Mouse (Mus musculus): ENCODE data around the gene Spata48. TPM values are rescaled to one million over a fixed set of nuclear protein-coding genes. Genes with fewer than 3 reads are reported as not detected.

Gene Spata48
- polyA plus RNA-seq, 1 experiment from 2014 or later = 0.11 TPM

DNA sequence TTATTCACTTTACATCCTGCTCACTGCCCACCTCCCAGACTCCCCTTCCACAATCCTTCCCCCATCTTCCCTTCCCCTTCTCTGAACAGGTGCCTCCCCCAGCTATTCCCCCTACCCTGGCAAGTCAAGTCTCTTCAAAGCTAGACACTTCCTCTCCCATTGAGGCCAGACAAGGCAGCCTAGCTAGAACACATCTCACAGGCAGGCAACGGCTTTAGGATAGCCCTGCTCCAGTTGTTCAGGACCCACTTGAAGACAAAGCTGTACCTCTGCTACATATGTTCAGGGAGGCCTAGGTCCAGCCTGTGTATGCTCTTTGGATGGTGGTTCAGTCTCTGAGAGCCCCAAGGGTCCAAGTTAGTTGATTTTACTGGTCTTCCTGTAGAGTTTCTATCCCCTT is 94.3 kb downstream of the Spata48 start:
- Histone ChIP-seq H3K4me2 (ENCODE audit: low read length) (no peak overlapping the region), H3K4me1 (ENCODE audit: control insufficient read depth, insufficient read depth, low read depth, low read length) (no peaks in the 10 kb centered on the region), H3K27ac (ENCODE audit: low read depth, low read length) (no peak overlapping the region), H3K4me3 (ENCODE audit: low read length) (no peak overlapping the region), H3K9me3 (ENCODE audit: control insufficient read depth, low read length) (no peaks in the 10 kb centered on the region), H3K27me3 (replicated peaks; ENCODE audit: control insufficient read depth, insufficient read depth, low read length) (no peaks in the 10 kb centered on the region), H3K36me3 (ENCODE audit: control insufficient read depth, insufficient read depth, low read length) (no peaks in the 10 kb centered on the region), H3K9ac (ENCODE audit: low read depth, low read length) (no peak overlapping the region)
- no peak for ATAC-seq
- 81% methylated on average over 1 of the region's 1 CpGs for WGBS

DNA sequence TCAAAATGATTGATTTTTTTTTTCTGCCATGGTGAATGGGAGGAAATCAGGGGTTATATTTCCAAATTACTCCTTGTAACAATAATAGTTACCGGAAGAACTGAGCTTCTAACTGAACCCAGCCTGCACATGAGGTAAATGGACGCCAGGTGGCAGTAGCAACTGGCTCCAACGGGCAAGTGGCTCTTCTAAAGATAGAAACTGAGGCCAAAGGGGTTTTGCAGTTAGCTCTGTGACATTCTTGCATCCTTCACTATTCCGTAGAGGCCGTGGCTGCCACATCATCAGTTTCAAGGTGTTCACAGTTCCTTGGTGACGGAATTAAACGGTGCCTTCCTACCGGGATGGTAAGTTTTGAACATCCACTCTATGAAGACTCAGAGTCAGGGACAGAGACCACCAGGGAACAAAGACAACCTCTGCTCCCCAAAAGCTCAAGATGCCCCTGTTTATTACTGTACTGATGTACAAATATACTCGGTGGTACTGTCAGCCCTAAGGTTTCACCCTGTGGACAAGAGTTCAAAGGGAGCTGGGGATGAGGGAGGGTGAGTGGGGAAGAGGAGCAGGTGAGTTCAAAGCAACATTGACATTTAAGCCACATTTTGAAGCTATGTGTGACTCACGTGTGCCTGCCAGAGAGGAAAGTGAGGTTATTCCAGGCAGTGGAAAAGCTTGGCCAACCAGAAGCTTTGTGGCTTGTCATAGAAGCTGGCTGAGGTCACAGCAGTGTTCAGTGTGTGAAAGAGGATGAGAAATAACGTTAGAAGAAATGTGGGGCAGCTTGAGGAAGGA is 95.5 kb downstream of the Spata48 start:
- H3K36me3 ChIP-seq (ENCODE audit: control insufficient read depth, insufficient read depth, low read length) = no peaks in the 10 kb centered on the region
- no peaks in the 10 kb centered on the region for H3K27me3 ChIP-seq (replicated peaks; ENCODE audit: control insufficient read depth, insufficient read depth, low read length)
- H3K4me2 ChIP-seq (ENCODE audit: low read length) = no peak overlapping the region
- H3K4me1 ChIP-seq (ENCODE audit: control insufficient read depth, insufficient read depth, low read depth, low read length) = no peaks in the 10 kb centered on the region
- no peaks in the 10 kb centered on the region for H3K9me3 ChIP-seq (ENCODE audit: control insufficient read depth, low read length)
- 49% methylated on average over 11 of the region's 11 CpGs for WGBS
- ATAC-seq = no peak
- H3K9ac ChIP-seq (ENCODE audit: low read depth, low read length) = no peak overlapping the region
- no peak overlapping the region for H3K4me3 ChIP-seq (ENCODE audit: low read length)
- H3K27ac ChIP-seq (ENCODE audit: low read depth, low read length) = no peak overlapping the region

DNA sequence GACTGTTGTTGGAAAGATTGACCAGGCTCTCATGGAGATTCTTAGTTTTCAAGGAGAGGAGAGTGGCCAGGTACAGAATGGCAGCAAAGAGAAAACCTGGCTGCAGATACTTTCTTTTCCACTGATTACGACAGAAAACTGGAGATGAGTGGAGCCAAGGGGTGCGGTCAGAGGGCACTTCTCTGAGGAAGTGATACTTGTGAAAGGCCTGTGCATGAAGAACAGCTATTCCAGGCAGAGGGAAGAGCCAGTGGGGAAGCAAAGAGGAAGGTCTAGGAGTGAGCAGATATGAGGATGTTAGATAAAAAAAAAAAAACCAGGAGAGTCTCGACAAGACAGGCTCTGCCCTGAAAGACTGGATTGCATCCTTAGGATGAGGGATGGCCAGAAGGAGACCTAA is 96.8 kb downstream of the Spata48 start:
- Histone ChIP-seq H3K27me3 (replicated peaks; ENCODE audit: control insufficient read depth, insufficient read depth, low read length) (no peaks in the 10 kb centered on the region), H3K9ac (ENCODE audit: low read depth, low read length) (no peak overlapping the region), H3K36me3 (ENCODE audit: control insufficient read depth, insufficient read depth, low read length) (no peaks in the 10 kb centered on the region), H3K4me1 (ENCODE audit: control insufficient read depth, insufficient read depth, low read depth, low read length) (no peaks in the 10 kb centered on the region), H3K27ac (ENCODE audit: low read depth, low read length) (no peak overlapping the region), H3K4me3 (ENCODE audit: low read length) (no peak overlapping the region), H3K9me3 (ENCODE audit: control insufficient read depth, low read length) (no peaks in the 10 kb centered on the region), H3K4me2 (ENCODE audit: low read length) (no peak overlapping the region)
- 72% methylated on average over 3 of the region's 3 CpGs for WGBS
- ATAC-seq = no peak

DNA sequence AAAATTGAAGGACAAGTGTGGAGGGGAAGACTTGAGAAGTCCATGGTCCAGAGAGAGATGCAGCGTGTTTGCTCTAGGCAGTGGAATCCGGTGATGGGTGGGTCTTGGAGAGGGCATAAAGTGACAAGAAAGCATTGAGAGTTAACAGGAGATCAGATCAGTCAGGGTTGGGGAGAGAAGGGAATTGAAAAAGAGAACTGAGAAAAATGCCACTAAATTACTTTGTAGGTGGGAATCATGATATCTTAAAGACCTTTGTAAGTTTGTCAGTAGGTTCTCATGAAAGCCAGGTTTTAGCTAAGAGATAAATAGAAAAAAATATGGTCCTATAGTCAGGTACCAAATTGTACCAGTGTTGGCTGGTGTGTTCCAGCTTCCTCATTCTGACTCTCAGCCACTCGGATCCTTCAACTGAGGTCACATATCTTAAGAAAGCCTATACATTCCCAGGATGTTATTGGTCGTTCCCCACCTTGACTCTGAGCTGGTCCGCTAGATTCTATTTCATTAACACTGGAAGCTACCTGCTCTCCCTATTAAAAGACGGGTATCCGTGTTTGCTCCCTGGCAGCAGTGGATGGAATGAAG is 97.3 kb downstream of the Spata48 start:
- Histone ChIP-seq H3K9ac (ENCODE audit: low read depth, low read length) (no peak overlapping the region), H3K4me1 (ENCODE audit: control insufficient read depth, insufficient read depth, low read depth, low read length) (no peaks in the 10 kb centered on the region), H3K4me3 (ENCODE audit: low read length) (no peak overlapping the region), H3K27me3 (replicated peaks; ENCODE audit: control insufficient read depth, insufficient read depth, low read length) (no peaks in the 10 kb centered on the region), H3K36me3 (ENCODE audit: control insufficient read depth, insufficient read depth, low read length) (no peaks in the 10 kb centered on the region), H3K4me2 (ENCODE audit: low read length) (no peak overlapping the region), H3K9me3 (ENCODE audit: control insufficient read depth, low read length) (no peaks in the 10 kb centered on the region), H3K27ac (ENCODE audit: low read depth, low read length) (no peak overlapping the region)
- 91% methylated on average over 7 of the region's 7 CpGs for WGBS
- no peak for ATAC-seq

DNA sequence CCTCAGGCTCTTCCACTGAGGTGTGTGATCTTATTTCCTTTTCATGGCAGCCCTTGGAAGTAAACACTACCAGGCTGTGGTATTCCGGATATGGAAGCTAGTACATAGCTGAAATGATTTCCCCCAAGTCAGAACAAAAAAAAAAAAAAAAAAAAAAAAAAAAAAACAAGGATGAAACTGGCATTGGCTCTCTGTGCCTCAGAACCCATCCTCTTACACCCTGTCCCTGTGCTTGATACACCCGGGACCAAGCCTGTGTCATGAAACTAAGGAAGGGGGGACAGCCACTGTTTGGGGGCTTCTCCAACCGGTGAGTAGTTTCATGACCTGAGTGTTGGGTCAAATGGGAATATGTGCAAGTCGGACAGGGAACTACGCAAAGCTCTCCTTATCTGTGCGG is 99.2 kb downstream of the Spata48 start:
- Histone ChIP-seq H3K4me3 (ENCODE audit: low read length) (no peak overlapping the region), H3K27me3 (replicated peaks; ENCODE audit: control insufficient read depth, insufficient read depth, low read length) (no peaks in the 10 kb centered on the region), H3K36me3 (ENCODE audit: control insufficient read depth, insufficient read depth, low read length) (no peaks in the 10 kb centered on the region), H3K4me1 (ENCODE audit: control insufficient read depth, insufficient read depth, low read depth, low read length) (no peaks in the 10 kb centered on the region), H3K9ac (ENCODE audit: low read depth, low read length) (no peak overlapping the region), H3K4me2 (ENCODE audit: low read length) (no peak overlapping the region), H3K9me3 (ENCODE audit: control insufficient read depth, low read length) (no peaks in the 10 kb centered on the region), H3K27ac (ENCODE audit: low read depth, low read length) (no peak overlapping the region)
- no peak for ATAC-seq
- 89% methylated on average over 6 of the region's 6 CpGs for WGBS

DNA sequence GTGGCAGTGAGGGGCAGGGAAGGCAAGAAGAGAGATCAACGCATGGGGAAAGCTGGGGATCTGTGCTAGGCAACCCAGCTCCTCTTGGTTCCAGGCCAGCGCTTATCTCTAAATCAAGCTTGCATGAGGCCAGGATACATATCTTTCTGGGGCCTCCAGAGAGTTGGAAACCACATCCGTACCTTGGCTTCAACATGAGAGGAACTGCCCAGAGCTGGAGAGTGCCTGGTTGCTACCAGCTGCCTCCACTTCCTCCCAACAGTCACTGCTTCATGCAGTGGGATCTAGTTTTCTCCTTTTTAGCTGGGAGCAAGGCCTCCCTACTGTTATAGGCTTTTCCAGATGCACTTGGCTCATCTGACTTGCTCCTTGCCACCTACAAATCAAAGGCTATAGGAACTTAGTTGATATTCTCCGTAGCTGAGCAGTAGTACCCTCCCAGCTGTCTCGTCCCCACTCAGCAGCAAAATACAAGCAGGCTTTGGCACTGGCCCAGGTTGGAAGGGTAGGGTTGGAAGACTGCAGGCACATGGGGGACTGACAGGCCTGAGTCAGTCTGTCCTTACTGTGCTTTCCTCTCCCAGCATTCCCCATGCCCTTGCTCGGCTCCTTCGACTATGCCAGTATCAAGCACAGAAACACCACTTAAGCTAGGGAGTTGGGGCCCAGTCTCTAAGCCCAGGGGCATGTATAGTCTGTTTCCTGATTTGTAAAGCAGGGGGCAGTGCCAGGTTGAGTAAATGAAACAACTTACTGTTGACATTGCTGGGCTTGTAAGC is 102.6 kb downstream of the Spata48 start:
- Histone ChIP-seq H3K4me2 (ENCODE audit: low read length) (no peak overlapping the region), H3K4me3 (ENCODE audit: low read length) (no peak overlapping the region), H3K9me3 (ENCODE audit: control insufficient read depth, low read length) (no peaks in the 10 kb centered on the region), H3K4me1 (ENCODE audit: control insufficient read depth, insufficient read depth, low read depth, low read length) (no peaks in the 10 kb centered on the region), H3K9ac (ENCODE audit: low read depth, low read length) (no peak overlapping the region), H3K27me3 (replicated peaks; ENCODE audit: control insufficient read depth, insufficient read depth, low read length) (no peaks in the 10 kb centered on the region), H3K27ac (ENCODE audit: low read depth, low read length) (no peak overlapping the region), H3K36me3 (ENCODE audit: control insufficient read depth, insufficient read depth, low read length) (no peaks in the 10 kb centered on the region)
- WGBS = 78% methylated on average over 7 of the region's 7 CpGs
- no peak for ATAC-seq

Other genes with a start within 250 kb of the Spata48 start
- gene Zpbp, start 314 bp downstream of the Spata48 start, polyA plus RNA-seq (2015; fragmentation: Nextera tagmentation; extraction: Ambion mirVana) = 1.6 and 1.7 TPM in 2 replicates
- not detected in 2 replicates for gene 4930512M02Rik, start 165.7 kb downstream of the Spata48 start, polyA plus RNA-seq (2015; fragmentation: Nextera tagmentation; extraction: Ambion mirVana)
- 1.3 and 1.4 TPM in 2 replicates for gene Ikzf1, start 222.9 kb downstream of the Spata48 start, polyA plus RNA-seq (2015; fragmentation: Nextera tagmentation; extraction: Ambion mirVana)

All from hindbrain, embryonic 16.5 days (tissue).